Mouse (Mus musculus): ENCODE measurements around the gene Twsg1. TPM values are rescaled to one million over a fixed set of nuclear protein-coding genes. Genes with fewer than 3 reads are reported as not detected.

Gene Twsg1
- polyA plus RNA-seq, 1 experiment, result 75.3 TPM

DNA sequence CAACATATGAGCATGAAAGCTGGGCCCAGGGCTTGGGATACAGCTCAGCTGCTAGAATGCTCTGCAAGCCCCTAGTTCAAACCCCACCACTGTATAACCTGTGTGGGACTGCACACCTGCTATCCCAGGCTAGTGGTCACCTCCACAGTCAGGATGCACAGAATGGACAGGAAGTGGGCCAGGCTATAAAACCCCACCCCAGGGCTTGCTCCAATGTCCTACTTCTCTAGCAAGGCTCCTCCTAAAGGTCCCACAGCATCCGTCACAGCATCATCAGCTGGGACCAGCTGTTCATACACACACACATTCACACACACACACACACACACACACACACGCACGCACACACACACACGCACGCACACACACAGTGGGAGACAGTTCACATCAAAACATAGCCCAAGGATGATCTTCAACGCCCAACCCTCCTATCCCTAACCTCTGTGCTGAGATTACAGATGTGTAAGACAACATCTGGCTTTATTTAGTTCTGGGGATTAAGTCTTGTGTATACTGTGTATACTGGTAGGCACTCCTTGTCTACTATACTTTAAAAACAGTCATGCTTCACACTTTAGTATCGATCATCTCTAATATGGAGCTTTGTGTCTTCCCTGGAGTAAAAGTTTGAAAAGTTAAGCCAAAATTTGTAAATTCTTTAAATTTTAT lies 20.7 kb downstream of the Twsg1 start:
- 0 out of 2 replicates have a peak, but pooled peaks cover 2% of the 10 kb centered on the region for H3K36me3 ChIP-seq (ENCODE audit: control insufficient read depth, insufficient read depth, low read length, poor library complexity, severe bottlenecking)
- no peaks in the 10 kb centered on the region for H3K9me3 ChIP-seq (replicated peaks; ENCODE audit: control insufficient read depth, insufficient read depth, low read length, poor library complexity, severe bottlenecking)
- H3K4me1 ChIP-seq (ENCODE audit: control insufficient read depth, insufficient read depth, low read length), result peaks cover 5% of the 10 kb centered on the region
- no peak overlapping the region for H3K27ac ChIP-seq (ENCODE audit: insufficient read depth, low read length)
- no peaks in the 10 kb centered on the region for H3K27me3 ChIP-seq (ENCODE audit: control insufficient read depth, insufficient read depth, low read length, poor library complexity, severe bottlenecking)
- TF ChIP-seq CTCF (IDR thresholded peaks at IDR 0.05; ENCODE audit: low read depth, low read length) (no peak), EP300 (IDR thresholded peaks at IDR 0.05; ENCODE audit: insufficient read depth, low read depth, low read length) (no peak), POLR2A (IDR thresholded peaks at IDR 0.05; ENCODE audit: insufficient read depth, low read length) (no peak)
- H3K4me3 ChIP-seq (ENCODE audit: low read depth, low read length), result no peak overlapping the region
- no peak overlapping the region for H3K9ac ChIP-seq (ENCODE audit: low read depth, poor library complexity, severe bottlenecking)

DNA sequence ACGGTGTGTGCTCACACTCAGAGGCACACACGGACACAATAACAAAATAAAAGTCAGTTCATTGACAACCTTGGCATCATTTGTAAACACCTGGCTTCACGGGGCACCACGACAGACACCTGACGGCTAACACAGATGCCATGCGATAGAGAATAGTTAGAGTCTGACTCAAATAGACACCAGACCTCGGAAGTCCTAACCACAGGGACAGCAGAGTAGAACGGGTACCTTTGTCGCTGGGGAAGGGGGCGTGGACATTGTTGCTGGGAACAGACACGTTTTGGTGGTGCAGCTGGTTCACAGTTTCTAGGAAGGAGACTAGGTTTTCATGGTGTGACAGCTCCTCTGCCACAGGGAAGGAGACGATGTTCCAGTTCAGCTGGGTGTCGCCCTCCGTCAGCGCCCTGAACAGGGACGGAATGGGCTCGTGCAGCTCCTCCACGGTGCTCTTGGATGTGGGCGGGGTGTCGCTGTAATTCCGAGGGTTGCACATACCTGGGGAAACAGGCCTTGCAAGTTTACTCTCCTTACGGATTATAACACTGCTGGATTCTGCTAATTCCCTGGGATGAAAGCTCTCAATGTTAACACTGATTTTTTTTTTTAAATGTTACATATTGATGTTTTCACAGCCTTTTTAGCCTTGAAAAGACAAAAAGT lies 21.6 kb downstream of the Twsg1 start:
- Histone ChIP-seq H3K9ac (ENCODE audit: low read depth, poor library complexity, severe bottlenecking) (no peak overlapping the region), H3K9me3 (replicated peaks; ENCODE audit: control insufficient read depth, insufficient read depth, low read length, poor library complexity, severe bottlenecking) (no peaks in the 10 kb centered on the region), H3K4me3 (ENCODE audit: low read depth, low read length) (no peak overlapping the region), H3K27ac (ENCODE audit: insufficient read depth, low read length) (no peak overlapping the region), H3K4me1 (ENCODE audit: control insufficient read depth, insufficient read depth, low read length) (peaks cover 5% of the 10 kb centered on the region), H3K27me3 (ENCODE audit: control insufficient read depth, insufficient read depth, low read length, poor library complexity, severe bottlenecking) (no peaks in the 10 kb centered on the region), H3K36me3 (ENCODE audit: control insufficient read depth, insufficient read depth, low read length, poor library complexity, severe bottlenecking) (peaks cover 2% of the 10 kb centered on the region)
- TF ChIP-seq POLR2A (IDR thresholded peaks at IDR 0.05; ENCODE audit: insufficient read depth, low read length) (no peak), EP300 (IDR thresholded peaks at IDR 0.05; ENCODE audit: insufficient read depth, low read depth, low read length) (no peak)

DNA sequence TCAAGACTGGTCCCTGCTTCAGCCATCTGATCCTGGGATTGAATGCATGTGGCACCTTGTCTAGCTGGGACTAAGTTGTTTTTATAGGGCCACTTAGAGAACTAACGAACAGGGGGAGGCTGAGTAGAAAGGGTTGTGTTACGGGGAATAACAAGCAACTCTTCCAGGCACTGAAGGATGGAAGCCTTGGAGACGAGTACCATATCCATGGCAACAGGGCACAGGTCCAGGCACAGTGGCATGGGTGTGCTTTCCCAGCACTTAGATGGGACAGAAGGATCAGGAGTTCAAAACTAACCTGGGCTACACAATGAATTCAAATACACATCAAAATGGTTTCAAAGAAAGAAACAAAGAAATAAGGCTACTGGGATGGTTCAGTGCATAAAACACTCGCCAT lies 23.9 kb downstream of the Twsg1 start:
- TF ChIP-seq CTCF (IDR thresholded peaks at IDR 0.05; ENCODE audit: low read depth, low read length) (no peak), POLR2A (IDR thresholded peaks at IDR 0.05; ENCODE audit: insufficient read depth, low read length) (no peak), EP300 (IDR thresholded peaks at IDR 0.05; ENCODE audit: insufficient read depth, low read depth, low read length) (no peak)
- Histone ChIP-seq H3K4me1 (ENCODE audit: control insufficient read depth, insufficient read depth, low read length) (peaks cover 5% of the 10 kb centered on the region), H3K36me3 (ENCODE audit: control insufficient read depth, insufficient read depth, low read length, poor library complexity, severe bottlenecking) (peaks cover 6% of the 10 kb centered on the region), H3K27ac (ENCODE audit: insufficient read depth, low read length) (no peak overlapping the region), H3K27me3 (ENCODE audit: control insufficient read depth, insufficient read depth, low read length, poor library complexity, severe bottlenecking) (no peaks in the 10 kb centered on the region), H3K9ac (ENCODE audit: low read depth, poor library complexity, severe bottlenecking) (no peak overlapping the region), H3K9me3 (replicated peaks; ENCODE audit: control insufficient read depth, insufficient read depth, low read length, poor library complexity, severe bottlenecking) (no peaks in the 10 kb centered on the region), H3K4me3 (ENCODE audit: low read depth, low read length) (no peak overlapping the region)

DNA sequence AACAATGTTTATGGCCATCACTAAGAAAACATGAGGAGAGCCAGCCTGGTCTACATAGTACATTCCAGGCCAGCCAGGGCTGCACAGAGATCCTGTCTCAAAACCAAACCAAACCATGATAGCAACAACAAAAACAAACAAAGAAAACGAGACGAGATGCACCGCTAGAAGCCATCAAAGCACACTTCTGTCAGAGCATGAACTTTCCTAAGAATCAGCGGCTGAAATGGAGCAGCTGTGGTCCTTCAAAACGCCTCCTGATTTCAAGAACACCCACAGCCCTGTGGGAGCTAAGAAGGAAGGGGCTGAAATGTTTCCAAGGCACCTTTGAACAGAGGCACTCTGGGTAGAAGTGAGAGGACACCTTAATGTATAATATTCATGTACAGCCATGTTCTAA lies 26.8 kb downstream of the Twsg1 start:
- H3K36me3 ChIP-seq (ENCODE audit: control insufficient read depth, insufficient read depth, low read length, poor library complexity, severe bottlenecking), result peaks cover 6% of the 10 kb centered on the region
- no peaks in the 10 kb centered on the region for H3K9me3 ChIP-seq (replicated peaks; ENCODE audit: control insufficient read depth, insufficient read depth, low read length, poor library complexity, severe bottlenecking)
- H3K27me3 ChIP-seq (ENCODE audit: control insufficient read depth, insufficient read depth, low read length, poor library complexity, severe bottlenecking), result no peaks in the 10 kb centered on the region
- H3K27ac ChIP-seq (ENCODE audit: insufficient read depth, low read length), result no peak overlapping the region
- no peak overlapping the region for H3K4me3 ChIP-seq (ENCODE audit: low read depth, low read length)
- H3K4me1 ChIP-seq (ENCODE audit: control insufficient read depth, insufficient read depth, low read length), result no peaks in the 10 kb centered on the region
- no peak overlapping the region for H3K9ac ChIP-seq (ENCODE audit: low read depth, poor library complexity, severe bottlenecking)
- TF ChIP-seq POLR2A (IDR thresholded peaks at IDR 0.05; ENCODE audit: insufficient read depth, low read length), result no peak
- no peak for TF ChIP-seq EP300 (IDR thresholded peaks at IDR 0.05; ENCODE audit: insufficient read depth, low read depth, low read length)
- no peak for TF ChIP-seq CTCF (IDR thresholded peaks at IDR 0.05; ENCODE audit: low read depth, low read length)

DNA sequence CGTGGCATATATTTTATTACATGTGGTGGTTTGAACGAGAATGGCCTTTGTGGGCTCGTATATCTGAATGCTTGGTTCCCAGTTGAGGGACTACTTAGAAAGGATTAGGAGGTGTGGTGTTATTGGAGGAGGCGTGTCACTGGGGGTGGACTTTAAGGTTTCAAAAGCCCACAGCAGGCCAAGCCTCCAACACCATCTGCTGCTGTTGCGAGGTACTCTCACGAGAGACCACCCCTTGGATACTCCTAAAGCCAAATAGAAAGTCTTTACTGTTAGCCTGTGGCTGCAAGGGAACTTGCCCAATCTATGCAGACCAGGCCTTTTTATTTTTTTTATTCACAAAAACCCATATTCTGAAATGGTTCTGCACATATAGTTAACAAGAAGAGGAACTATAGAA lies 29.1 kb downstream of the Twsg1 start:
- no peaks in the 10 kb centered on the region for H3K9me3 ChIP-seq (replicated peaks; ENCODE audit: control insufficient read depth, insufficient read depth, low read length, poor library complexity, severe bottlenecking)
- no peak overlapping the region for H3K4me3 ChIP-seq (ENCODE audit: low read depth, low read length)
- H3K9ac ChIP-seq (ENCODE audit: low read depth, poor library complexity, severe bottlenecking), result no peak overlapping the region
- no peak overlapping the region for H3K27ac ChIP-seq (ENCODE audit: insufficient read depth, low read length)
- no peaks in the 10 kb centered on the region for H3K4me1 ChIP-seq (ENCODE audit: control insufficient read depth, insufficient read depth, low read length)
- H3K27me3 ChIP-seq (ENCODE audit: control insufficient read depth, insufficient read depth, low read length, poor library complexity, severe bottlenecking), result no peaks in the 10 kb centered on the region
- peaks cover 6% of the 10 kb centered on the region for H3K36me3 ChIP-seq (ENCODE audit: control insufficient read depth, insufficient read depth, low read length, poor library complexity, severe bottlenecking)
- TF ChIP-seq EP300 (IDR thresholded peaks at IDR 0.05; ENCODE audit: insufficient read depth, low read depth, low read length) (no peak), CTCF (IDR thresholded peaks at IDR 0.05; ENCODE audit: low read depth, low read length) (no peak), POLR2A (IDR thresholded peaks at IDR 0.05; ENCODE audit: insufficient read depth, low read length) (no peak)

DNA sequence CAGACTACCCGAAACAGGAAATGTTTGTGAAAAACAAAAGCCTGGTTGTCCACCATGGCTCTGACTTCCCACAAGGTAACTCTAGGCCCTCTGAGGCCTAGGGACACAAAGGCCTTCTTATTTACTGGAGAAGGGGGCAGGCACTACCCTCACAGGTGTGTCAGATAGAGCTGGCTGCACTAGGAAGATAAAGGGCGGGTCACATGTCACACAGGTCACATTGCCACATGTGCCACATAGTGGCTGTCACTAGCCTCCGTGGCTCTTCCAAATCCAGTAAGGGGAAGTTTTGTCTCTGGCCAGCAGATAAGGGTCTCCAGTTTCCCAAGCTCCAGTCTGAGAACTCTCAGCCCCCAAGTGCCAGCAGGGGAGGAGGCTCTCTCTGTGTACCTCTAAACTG lies 31.8 kb downstream of the Twsg1 start:
- Histone ChIP-seq H3K27me3 (ENCODE audit: control insufficient read depth, insufficient read depth, low read length, poor library complexity, severe bottlenecking) (no peaks in the 10 kb centered on the region), H3K27ac (ENCODE audit: insufficient read depth, low read length) (no peak overlapping the region), H3K9me3 (replicated peaks; ENCODE audit: control insufficient read depth, insufficient read depth, low read length, poor library complexity, severe bottlenecking) (no peaks in the 10 kb centered on the region), H3K4me1 (ENCODE audit: control insufficient read depth, insufficient read depth, low read length) (peaks cover 2% of the 10 kb centered on the region), H3K9ac (ENCODE audit: low read depth, poor library complexity, severe bottlenecking) (no peak overlapping the region), H3K4me3 (ENCODE audit: low read depth, low read length) (no peak overlapping the region), H3K36me3 (ENCODE audit: control insufficient read depth, insufficient read depth, low read length, poor library complexity, severe bottlenecking) (peaks cover 2% of the 10 kb centered on the region)
- TF ChIP-seq EP300 (IDR thresholded peaks at IDR 0.05; ENCODE audit: insufficient read depth, low read depth, low read length), result no peak
- no peak for TF ChIP-seq POLR2A (IDR thresholded peaks at IDR 0.05; ENCODE audit: insufficient read depth, low read length)
- no peak for TF ChIP-seq CTCF (IDR thresholded peaks at IDR 0.05; ENCODE audit: low read depth, low read length)
